Mouse (Mus musculus) natural killer cell, adult 2 months (primary cell): ENCODE data around the gene Gm8298.
"Not testable (repeated sequence)": the region's sequence is repeated elsewhere in the genome, so short reads cannot be mapped to it uniquely, and the experiment has no call there.

Experiments
- DNase-seq, 2 experiments: peaks; one replicate each; pipeline ENCODE4 v3.0.0; 2022; ENCODE audit warnings: low spot score in 2 of 2

Gene Gm8298

DNA sequence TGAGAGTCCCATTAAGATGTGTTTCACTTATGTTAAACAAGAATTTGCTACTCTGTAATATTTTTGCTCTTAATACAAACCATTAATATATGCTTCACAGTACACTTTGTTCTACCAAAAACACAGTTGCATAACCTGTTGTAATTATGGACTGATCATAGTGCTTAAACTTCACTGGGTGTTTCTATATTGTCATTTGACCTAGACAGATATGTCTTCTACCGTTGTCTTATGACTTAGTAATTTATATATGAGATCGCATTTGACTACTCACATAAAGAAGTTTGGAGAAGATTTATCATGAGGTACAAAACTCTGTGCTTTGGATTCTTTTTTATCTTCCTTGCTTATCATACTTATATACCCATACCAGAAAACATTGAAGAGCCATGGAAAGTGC is at the start of gene Gm8298:
Gene Gm8298, plus strand, starts transcription at position 301 of the 400 bp plus-strand sequence.
- DNase-seq: no peak

DNA sequence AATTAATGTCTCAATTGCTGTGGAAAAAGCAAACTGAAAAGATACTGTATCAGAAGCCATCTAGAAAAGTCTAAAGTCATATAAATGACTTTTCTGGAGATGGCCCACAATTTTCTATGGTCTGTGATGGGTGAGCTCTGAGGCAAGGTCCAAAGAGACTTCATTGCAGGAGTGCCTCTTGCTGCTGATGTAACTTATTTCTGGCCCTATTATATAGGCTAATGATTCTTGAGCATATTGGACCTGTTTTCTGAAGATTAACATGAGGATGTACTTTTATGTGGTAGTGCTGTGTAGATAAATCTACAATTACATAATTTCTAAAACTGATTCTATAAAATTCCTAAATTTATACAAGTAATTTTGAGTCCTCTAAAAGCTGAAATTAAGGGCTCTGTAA is 47.7 kb upstream of the Gm8298 start:
- DNase-seq: no peak

GRCm38 (mm10) chr3:59870765-59871164 is 9.9 kb downstream of the Gm8298 start:
- DNase-seq: no peak

GRCm38 (mm10) chr3:59877601-59878000 is 16.8 kb downstream of the Gm8298 start:
- not testable (repeated sequence) for DNase-seq

DNA sequence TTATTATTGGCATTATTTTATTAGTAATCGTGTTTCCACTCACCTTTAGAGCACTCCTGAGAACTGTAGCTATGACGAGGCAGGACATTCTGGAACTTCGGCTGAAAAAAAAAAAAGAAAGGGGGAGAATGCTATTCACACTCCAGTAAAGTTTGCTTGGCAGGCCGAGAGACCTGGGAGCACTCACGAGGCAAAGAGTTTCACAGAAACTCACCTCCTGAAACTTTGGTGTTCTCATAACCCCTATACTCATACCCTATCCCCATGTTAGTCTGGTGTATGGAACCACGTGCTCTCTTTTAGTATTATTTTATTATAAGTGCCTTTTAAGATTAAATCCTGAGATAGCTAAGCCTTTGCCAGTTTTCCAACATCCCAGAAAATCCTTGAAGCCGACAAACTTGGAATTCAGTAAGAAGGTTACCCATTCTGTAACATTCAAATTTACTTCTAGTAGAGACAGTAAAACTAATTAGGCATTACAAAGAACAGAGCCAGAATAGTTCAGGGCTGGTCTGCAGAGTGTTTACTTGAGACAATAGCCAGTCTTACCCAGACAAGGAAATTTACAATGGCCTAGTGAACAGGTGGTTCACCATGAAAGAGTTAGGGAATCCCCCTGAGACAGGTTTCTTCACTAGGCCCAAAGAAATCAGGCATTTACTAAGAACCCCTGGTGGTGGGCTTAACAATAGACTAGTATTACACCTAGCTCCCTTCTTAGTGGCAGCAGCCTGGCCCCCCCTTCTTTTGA is 19.1 kb downstream of the Gm8298 start:
- DNase-seq: not testable (repeated sequence)

GRCm38 (mm10) chr3:59893276-59893675 is 32.4 kb downstream of the Gm8298 start:
- no peak for DNase-seq

GRCm38 (mm10) chr3:59924914-59925313 is 64.1 kb downstream of the Gm8298 start, which contains the start of gene C130079G13Rik:
Gene C130079G13Rik (plus strand): TSS chr3:59925214.
- DNase-seq: no peak
